Mouse (Mus musculus): ENCODE measurements around the gene Ndufaf3.
"Not testable (repeated sequence)": the region's sequence is repeated elsewhere in the genome, so short reads cannot be mapped to it uniquely, and the experiment has no call there.

Ndufaf3 gene

GRCm38 (mm10) chr9:108566815-108567776 is at the start of gene Ndufaf3:
TSS of gene Ndufaf3 (minus strand) at chr9:108567434.
- in situ Hi-C loops (cut with MboI, MseI): loop anchor here in 1 of 2 experiments (10.0 kb wide), 1 partner anchor 488 kb away; the partner anchor contains the start of gene Trex1

GRCm38 (mm10) chr9:108611488-108611887 is 44.3 kb upstream of the Ndufaf3 start:
- in situ Hi-C loops (cut with MboI, MseI): no loop called here

DNA sequence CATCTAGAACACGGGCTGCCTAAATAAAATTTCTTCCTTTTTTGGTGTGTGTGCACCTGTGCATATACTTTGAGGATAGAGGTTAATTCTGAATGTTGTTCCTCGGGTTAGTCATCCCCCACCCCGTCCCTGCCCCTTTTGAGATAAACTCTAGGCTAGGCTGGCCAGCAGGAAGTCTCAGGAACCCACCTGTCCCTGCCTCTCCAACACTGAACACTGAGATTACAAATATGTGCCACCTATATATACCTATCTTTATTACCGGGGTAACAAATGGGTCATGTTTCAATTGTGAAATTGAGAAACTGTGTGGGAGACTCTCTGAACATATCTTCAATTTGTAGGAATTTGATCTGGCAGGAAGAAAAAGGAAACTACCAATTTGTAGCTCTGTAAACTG is 41.7 kb upstream of the Ndufaf3 start:
- in situ Hi-C loops (cut with MboI, MseI): no loop called here

DNA sequence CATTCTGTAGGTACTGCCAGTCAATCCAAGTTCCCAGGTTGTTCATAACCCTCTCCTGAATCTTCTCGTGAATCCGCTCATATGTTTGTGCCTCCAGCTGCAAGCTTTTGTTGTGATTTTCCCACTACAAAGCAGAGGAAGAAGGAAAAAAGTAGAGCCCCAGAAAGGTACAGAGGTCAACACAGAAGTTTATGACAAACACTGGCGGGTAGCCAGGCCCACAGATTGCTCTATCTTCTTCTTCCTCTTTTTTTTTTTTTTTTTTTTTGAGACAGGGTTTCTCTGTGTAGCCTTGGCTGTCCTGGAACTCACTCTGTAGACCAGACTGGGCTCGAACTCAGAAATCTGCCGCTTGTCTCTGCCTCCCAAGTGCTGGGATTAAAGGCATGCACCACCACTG is 40.7 kb upstream of the Ndufaf3 start:
- in situ Hi-C loops (cut with MboI, MseI): not testable (repeated sequence)

GRCm38 (mm10) chr9:108601986-108602385 is 34.8 kb upstream of the Ndufaf3 start:
- in situ Hi-C loops (cut with MboI, MseI): no loop called here

- in situ Hi-C loops (cut with MboI, MseI): no loop called here
Observed at GRCm38 (mm10) chr9:108600011-108600410, 32.8 kb upstream of the Ndufaf3 start.

- in situ Hi-C loops (cut with MboI, MseI): no loop called here
Observed at GRCm38 (mm10) chr9:108599021-108599566, 31.9 kb upstream of the Ndufaf3 start.

GRCm38 (mm10) chr9:108596998-108597764 is 29.9 kb upstream of the Ndufaf3 start, which contains the start of gene P4htm:
TSS of gene P4htm (minus strand) at chr9:108597667.
- in situ Hi-C loops (cut with MboI, MseI): no loop called here

GRCm38 (mm10) chr9:108594354-108594753 is 27.1 kb upstream of the Ndufaf3 start:
- in situ Hi-C loops (cut with MboI, MseI): no loop called here

- in situ Hi-C loops (cut with MboI, MseI): no loop called here
Observed at GRCm38 (mm10) chr9:108591462-108591861, 24.2 kb upstream of the Ndufaf3 start.

DNA sequence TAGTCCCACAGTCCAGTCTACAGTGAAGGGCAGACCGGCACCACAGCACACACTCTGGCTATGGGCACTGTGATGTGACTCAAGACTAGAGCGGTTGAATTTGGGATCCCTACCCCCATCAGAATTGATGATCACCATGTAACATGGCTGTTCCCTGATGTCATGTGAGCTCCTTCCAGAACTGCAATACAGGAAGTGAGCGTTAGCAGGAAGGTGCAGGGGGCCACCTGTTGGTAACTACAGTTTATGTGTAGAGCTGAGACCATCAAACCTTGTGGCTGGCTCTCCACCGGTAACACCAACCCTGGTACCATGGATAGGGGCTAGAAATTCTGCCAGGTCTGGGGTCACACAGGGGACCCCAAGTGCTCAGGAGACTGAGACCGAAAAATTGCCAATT is 22.0 kb upstream of the Ndufaf3 start:
- in situ Hi-C loops (cut with MboI, MseI): no loop called here

DNA sequence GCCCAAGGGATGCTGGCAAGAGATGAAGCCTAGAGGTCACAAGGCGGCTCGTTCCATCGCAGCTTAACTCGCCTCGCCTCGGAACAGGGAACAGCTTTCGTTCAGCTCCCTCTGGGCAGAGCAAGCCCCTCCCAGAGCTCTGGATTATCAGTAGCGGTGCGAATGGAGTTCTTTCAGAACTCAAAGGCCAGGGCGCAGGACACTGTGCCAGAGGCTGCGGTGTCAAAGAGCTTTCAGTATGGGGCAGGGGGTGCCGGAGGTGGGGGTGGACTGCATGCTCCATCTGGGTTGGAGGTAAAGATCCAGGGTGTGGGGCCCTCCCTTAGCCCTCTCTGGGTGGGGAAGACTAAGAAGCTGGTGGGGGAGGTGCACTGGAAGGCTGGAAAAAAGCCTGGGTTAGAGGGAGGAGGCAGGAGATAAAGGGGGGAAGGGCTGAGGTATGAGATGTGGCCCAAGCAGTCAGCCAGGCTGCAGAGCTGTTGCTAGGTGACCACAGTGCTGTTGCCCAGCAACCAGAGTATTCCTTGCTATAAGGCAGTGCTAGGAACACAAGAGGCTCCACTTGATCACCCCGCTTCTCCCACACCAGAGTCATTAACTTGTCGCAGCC is 20.4 kb upstream of the Ndufaf3 start:
- in situ Hi-C loops (cut with MboI, MseI): no loop called here

GRCm38 (mm10) chr9:108579344-108579690 is 12.1 kb upstream of the Ndufaf3 start:
- in situ Hi-C loops (cut with MboI, MseI): loop anchor here (5.0 to 10.0 kb wide), 2 partner anchors 335 to 952 kb away; partner anchors contain the start of gene Tmem89 (in 1 of the 2)

DNA sequence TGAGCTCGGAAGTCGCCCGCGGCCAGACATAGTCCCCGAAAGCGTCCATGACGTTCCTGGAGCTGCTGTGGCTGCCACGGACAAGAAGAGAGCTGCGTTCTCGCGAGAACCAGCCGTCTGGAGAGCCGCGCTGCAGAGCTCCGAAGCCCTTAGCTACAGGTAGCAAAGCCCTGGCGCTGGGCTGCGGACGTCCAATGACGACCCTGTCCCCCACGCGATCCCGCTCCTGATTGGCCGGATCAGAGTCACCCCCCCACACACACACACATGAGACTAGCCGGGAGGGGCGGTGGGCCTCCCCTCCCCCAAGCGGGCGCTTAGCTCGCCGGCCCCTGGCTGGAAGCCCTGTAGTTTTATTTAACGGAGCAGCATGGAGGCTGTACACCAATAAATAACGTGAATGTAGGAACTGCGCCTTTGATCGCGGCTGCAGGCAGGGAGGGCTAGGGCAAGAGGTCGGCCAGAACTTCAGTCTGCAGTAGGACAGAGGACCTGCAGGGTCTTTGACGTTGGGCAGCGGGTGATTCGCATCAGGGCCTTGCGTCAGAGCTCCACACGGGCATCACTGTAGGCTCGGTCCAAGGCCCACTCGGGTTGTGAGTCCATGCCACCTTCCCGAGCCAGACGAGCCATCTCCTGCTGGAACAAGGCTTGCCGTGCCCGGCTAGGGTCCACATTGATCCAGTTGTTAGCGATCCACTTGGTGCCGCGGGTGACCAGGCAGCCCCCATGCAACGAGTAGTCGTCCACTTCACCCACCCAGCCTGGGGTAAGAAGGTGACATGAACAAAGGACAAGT is 11.5 kb upstream of the Ndufaf3 start, which contains the start of gene Wdr6:
Gene Wdr6, minus strand, starts transcription at position 195 of the 799 bp plus-strand sequence.
- in situ Hi-C loops (cut with MboI, MseI): loop anchor here (5.0 to 10.0 kb wide), 2 partner anchors 336 to 951 kb away; partner anchors contain the start of gene Tmem89 (in 1 of the 2)

DNA sequence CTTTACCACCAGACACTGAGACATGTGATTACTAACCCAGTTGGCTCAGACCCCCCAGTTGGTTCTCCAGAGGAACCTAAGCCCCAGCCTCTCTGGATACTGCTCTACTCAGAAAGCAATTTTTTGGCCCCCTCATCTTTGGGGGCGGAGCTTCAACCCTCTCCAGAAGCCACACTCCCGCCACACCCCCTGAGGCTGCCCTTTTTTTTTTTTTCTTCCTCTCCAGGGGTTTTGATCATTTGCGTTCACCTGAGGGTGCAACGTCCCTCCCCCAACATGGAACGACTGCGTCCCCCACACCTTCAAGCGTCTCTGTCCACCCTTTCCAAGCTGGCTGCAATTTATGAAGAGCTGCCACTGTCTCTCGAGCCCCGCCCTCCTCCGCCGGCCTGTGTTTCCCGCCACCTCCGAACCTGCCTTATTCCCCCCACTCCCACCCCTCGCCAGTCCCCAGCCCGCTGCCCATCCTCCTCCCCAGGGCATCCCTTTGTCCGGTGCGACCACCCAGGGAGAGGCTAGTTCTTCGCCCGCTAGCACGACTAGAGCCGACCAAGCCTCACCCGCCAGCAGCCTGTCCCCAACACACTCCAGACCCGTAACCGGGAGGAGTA is 10.8 kb upstream of the Ndufaf3 start:
- in situ Hi-C loops (cut with MboI, MseI): loop anchor here (5.0 to 10.0 kb wide), 2 partner anchors 337 to 951 kb away; partner anchors contain the start of gene Tmem89 (in 1 of the 2)

GRCm38 (mm10) chr9:108577025-108577424 is 9.8 kb upstream of the Ndufaf3 start:
- in situ Hi-C loops (cut with MboI, MseI): loop anchor here (5.0 to 10.0 kb wide), 2 partner anchors 338 to 950 kb away; partner anchors contain the start of gene Tmem89 (in 1 of the 2)

DNA sequence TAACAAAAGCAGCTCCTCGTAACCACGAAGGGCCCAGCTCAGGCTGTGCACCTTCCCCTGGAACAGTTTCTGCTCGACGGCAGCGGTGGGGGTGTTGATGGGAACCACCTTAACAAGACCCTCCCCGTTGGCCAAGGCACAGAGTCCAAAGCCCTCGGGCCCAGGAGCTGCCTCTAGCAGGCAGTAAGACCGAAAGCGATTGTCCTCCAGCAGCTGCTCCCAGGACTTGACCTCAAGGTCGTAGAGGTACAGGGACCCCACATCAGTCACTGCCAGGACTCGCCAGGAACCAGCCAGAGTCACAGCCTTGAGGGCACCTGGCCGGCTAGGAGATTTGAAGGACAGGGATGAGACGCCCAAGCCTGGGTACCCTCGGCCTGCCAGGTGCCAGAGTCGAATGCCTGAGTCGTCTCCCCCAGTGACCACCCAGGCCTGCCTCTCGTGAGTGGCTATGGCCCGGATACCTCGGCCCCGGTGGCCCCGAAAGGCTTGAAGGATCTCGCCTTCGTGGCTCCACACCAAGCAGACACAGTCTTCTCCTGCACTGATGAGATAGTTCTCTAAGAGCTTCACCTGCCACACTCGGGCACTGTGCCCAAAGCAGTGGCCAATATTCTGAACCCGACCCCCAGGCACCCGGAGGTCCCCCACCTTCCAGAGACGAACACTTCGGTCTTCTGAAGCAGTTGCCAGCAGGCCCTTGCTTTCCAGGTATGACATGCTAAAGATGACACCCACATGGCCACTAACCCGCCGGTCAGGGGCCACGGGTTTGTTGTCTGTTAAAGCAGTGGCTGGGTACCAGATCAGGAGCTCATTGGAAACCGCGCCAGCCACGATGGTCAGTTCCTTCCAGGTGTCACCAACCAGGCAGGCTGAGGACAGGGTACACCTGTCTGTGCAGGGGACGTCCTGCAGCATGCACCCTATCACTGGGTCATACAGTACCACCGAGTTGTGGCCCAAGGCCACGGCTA is 8.4 kb upstream of the Ndufaf3 start:
- in situ Hi-C loops (cut with MboI, MseI): loop anchor here (5.0 to 10.0 kb wide), 2 partner anchors 339 to 948 kb away; partner anchors contain the start of gene Tmem89 (in 1 of the 2)

- in situ Hi-C loops (cut with MboI, MseI): loop anchor here (5.0 to 10.0 kb wide), 2 partner anchors 340 to 948 kb away; partner anchors contain the start of gene Tmem89 (in 1 of the 2)
Observed at GRCm38 (mm10) chr9:108574921-108575320, 7.7 kb upstream of the Ndufaf3 start.
